Mouse (Mus musculus) layer of hippocampus, adult 9-10 months (tissue): ENCODE results near the gene Nnat.

ENCODE experiments used
- DNase-seq: peaks from one replicate; pipeline ENCODE4 v3.0.0; 2022; ENCODE audit warnings: low spot score

Gene Nnat

DNA sequence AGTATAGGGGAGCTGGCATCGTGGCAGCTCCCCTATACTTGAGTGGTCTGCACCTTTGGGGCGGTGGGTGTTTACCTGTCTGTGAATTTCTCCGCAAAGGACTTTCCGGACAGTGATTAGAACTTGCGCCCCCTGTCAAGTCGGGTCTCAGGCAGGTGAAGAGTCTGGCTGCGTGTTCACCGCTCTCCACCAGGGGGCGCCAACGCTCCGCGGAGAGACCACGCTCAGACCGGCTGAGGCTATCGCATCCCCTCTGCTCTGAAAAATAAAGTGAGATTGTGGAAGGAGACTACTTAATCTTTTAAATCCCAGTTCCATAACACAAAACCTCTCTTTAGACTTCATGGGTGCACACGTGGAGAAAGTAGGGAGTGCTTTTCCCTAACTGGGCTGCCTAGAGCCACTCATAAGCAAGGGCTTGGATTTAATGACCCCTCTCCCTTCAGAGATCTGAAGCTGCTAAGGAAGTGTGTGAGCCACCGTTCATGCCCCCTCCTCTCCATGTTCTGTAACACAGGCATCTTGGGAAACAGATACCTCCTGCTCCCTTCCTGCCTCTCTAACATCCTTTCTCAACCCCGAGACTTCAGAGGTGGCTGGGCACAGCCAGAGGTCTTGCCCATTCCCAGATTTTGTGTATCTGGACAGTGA, 45.3 kb downstream of the Nnat start:
- peak; percentile 45 for DNase-seq

DNA sequence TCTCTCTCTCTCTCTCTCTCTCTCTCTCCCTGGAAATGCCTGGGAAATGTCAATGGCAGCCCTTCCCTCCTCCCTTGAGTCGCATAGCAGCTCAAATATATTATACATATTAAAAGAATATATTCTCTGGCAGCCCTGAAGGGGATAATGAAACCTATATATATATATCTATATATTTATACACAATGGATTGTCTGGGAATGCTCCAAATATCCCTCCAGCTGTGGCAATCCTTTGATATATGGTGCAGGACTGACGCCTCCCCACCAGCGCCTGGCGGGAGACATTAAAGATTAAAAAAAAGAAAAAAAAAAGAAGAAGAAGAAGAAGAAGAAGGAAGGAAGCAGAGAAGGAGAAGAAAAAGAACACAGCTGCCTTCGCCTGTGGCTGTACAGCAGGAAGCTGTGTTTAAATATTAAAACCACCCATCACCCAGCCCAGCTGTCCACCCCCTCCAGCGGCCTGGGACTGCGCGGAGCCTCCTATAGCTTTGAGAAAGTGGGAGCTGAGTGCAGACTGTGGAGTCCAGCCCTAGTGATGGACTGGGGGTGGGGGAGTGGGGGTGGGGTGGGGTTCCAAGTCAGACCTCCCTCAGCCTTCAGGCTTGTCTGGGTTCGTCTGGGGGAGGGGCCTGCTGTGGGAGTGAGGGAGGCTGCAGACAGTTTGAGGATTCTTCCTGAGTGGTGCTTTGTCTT, 47.8 kb downstream of the Nnat start:
- no peak for DNase-seq

DNA sequence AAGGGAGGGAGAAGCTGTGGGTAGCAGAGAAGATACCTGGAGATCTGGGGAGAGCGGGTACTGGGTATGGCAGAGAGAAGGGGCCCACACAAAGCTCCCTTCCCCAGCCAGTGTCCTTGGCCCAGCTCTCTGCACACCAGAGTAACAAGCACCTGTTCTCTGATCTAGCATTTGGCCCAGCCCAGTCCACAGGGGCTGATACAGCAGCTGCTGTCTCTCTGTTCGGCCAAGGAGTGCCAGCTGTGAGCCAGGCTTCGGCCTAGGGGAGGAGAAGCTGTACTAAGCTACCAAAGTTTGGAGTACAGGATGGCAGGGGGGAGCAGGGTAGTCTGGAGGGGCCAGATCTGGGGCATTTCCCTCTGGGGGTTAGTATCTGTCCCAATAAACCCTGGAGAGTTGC, 51.9 kb downstream of the Nnat start:
- DNase-seq: no peak
